Mouse (Mus musculus): Measurements from ENCODE around the gene Trim40.
"Not testable (repeated sequence)": the region's sequence is repeated elsewhere in the genome, so short reads cannot be mapped to it uniquely, and the experiment has no call there.

Gene Trim40

GRCm38 (mm10) chr17:36892362-36892761, 2.4 kb upstream of the Trim40 start:
- no peak for DNase-seq (ENCODE audit: low spot score)

- DNase-seq (ENCODE audit: low spot score), result not testable (repeated sequence)
Measured at GRCm38 (mm10) chr17:36891496-36891895, 1.6 kb upstream of the Trim40 start.

GRCm38 (mm10) chr17:36885132-36885790, 4.7 kb downstream of the Trim40 start:
- no peak for DNase-seq (ENCODE audit: low spot score)

- no peak for DNase-seq (ENCODE audit: low spot score)
Measured at GRCm38 (mm10) chr17:36883350-36883749, 6.6 kb downstream of the Trim40 start.

GRCm38 (mm10) chr17:36874636-36875035, 15.3 kb downstream of the Trim40 start:
- DNase-seq (ENCODE audit: low spot score), result no peak

- DNase-seq (ENCODE audit: low spot score), result peak; percentile 44
Measured at GRCm38 (mm10) chr17:36869955-36870810, 19.7 kb downstream of the Trim40 start.

GRCm38 (mm10) chr17:36869284-36869954, 20.5 kb downstream of the Trim40 start, which contains the start of gene Trim10:
TSS of gene Trim10 (plus strand) at chr17:36869574.
- DNase-seq (ENCODE audit: low spot score), result no peak

GRCm38 (mm10) chr17:36868836-36869235, 21.1 kb downstream of the Trim40 start:
- DNase-seq (ENCODE audit: low spot score), result no peak

GRCm38 (mm10) chr17:36866719-36867527, 23.0 kb downstream of the Trim40 start, which contains the start of gene Trim15:
TSS of gene Trim15 (minus strand) at chr17:36867210.
- DNase-seq (ENCODE audit: low spot score), result no peak

GRCm38 (mm10) chr17:36861680-36862079, 28.2 kb downstream of the Trim40 start:
- DNase-seq (ENCODE audit: low spot score), result no peak

GRCm38 (mm10) chr17:36858181-36858580, 31.7 kb downstream of the Trim40 start:
- DNase-seq (ENCODE audit: low spot score), result no peak

- DNase-seq (ENCODE audit: low spot score), result no peak
Measured at GRCm38 (mm10) chr17:36856236-36856635, 33.7 kb downstream of the Trim40 start.

- DNase-seq (ENCODE audit: low spot score), result no peak
Measured at GRCm38 (mm10) chr17:36855484-36855883, 34.4 kb downstream of the Trim40 start.

GRCm38 (mm10) chr17:36851627-36852026, 38.3 kb downstream of the Trim40 start:
- DNase-seq (ENCODE audit: low spot score), result peak; percentile 73

- no peak for DNase-seq (ENCODE audit: low spot score)
Measured at GRCm38 (mm10) chr17:36851200-36851599, 38.7 kb downstream of the Trim40 start.

- DNase-seq (ENCODE audit: low spot score), result no peak
Measured at GRCm38 (mm10) chr17:36849992-36850391, 39.9 kb downstream of the Trim40 start.

GRCm38 (mm10) chr17:36848911-36849310, 41.0 kb downstream of the Trim40 start:
- DNase-seq (ENCODE audit: low spot score), result no peak

- DNase-seq (ENCODE audit: low spot score), result peak; percentile 79
Measured at GRCm38 (mm10) chr17:36844725-36845124, 45.2 kb downstream of the Trim40 start.

- DNase-seq (ENCODE audit: low spot score), result peak; percentile 25
Measured at GRCm38 (mm10) chr17:36844286-36844719, 45.6 kb downstream of the Trim40 start.

- no peak for DNase-seq (ENCODE audit: low spot score)
Measured at GRCm38 (mm10) chr17:36843696-36844095, 46.2 kb downstream of the Trim40 start.

GRCm38 (mm10) chr17:36840961-36841445, 48.9 kb downstream of the Trim40 start:
- DNase-seq (ENCODE audit: low spot score), result peak; percentile 81
